Mouse (Mus musculus) heart, postnatal 25 days (tissue): ENCODE results near the gene Rrbp1. TPM values are rescaled to one million over a fixed set of nuclear protein-coding genes. Genes with fewer than 3 reads are reported as not detected.

Experiments
- total RNA-seq, 2 experiments: library from RNA; stranded (reverse); gene quantifications; 2 replicates each; pipeline ENCODE4 v1.2.3; 2021

The Rrbp1 gene
- total RNA-seq, 2 experiments from 2014 or later, result 112 TPM

Other genes starting within 250 kb of the Rrbp1 start
- under 1 TPM; 0.34 TPM for gene Bfsp1, start 148.1 kb downstream of the Rrbp1 start, total RNA-seq
- 100 to 1,000 TPM; 233 to 243 TPM for gene Dstn, start 95.9 kb downstream of the Rrbp1 start, total RNA-seq
- gene Banf2, start 21.8 kb upstream of the Rrbp1 start, total RNA-seq, result not detected